Mouse (Mus musculus) thymus, adult 2 months (tissue): ENCODE measurements around the gene Zmiz1.

Experiments
- CTCF ChIP-seq: fragments of 200-500 bp; IDR thresholded peaks from 2 replicates; pipeline ENCODE4 v1.5.1; 2012; ENCODE audit warnings: mild to moderate bottlenecking, control low read depth, low read length, moderate library complexity, borderline replicate concordance; ENCODE audit not compliant: control insufficient read depth, poor library complexity, insufficient read depth; ENCODE audit errors: extremely low read depth
- POLR2A ChIP-seq: fragments of 200-500 bp; IDR thresholded peaks from 2 replicates; pipeline ENCODE4 v1.6.1; 2012; ENCODE audit warnings: mild to moderate bottlenecking, low read length, control low read depth, moderate library complexity; ENCODE audit not compliant: control insufficient read depth, poor library complexity, insufficient read depth; ENCODE audit errors: extremely low read depth

DNA sequence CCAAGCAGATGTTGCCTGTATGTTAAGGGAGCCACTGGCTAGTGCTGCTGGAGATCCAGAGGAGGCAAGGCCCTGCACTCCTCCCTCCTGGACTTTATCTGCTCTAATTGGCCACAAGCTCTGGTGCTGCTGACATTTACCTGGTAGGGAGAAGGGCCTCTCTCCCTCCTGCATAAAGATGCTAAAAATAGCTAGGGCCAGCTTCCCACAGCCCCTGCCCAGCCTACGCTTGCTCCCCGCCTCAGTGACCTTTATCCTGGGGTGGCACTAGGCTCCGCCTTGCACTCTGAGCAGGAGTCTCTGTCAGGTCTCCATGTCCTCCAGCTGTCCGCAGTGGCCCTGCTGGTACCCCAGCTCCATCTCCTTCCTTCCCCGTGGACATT lies 49.8 kb downstream of the Zmiz1 start:
- TF ChIP-seq POLR2A (no peak), CTCF (no peak)
